Mouse (Mus musculus): ENCODE data around the gene Klhl26. TPM values are rescaled to one million over a fixed set of nuclear protein-coding genes. Genes with fewer than 3 reads are reported as not detected.

Gene Klhl26
- polyA plus RNA-seq, 1 experiment from 2014 or later, result 9.2 TPM

- Histone ChIP-seq H3K9ac (ENCODE audit: low read depth, low read length) (no peak overlapping the region), H3K36me3 (ENCODE audit: control insufficient read depth, insufficient read depth, low read length) (peaks cover 10% of the 10 kb centered on the region), H3K4me3 (ENCODE audit: low read depth, low read length) (no peak overlapping the region; the same call in 1 of the 2 replicates), H3K27me3 (ENCODE audit: control insufficient read depth, insufficient read depth, low read length) (peaks cover 49% of the 10 kb centered on the region), H3K4me1 (ENCODE audit: control insufficient read depth, insufficient read depth, low read length) (peaks cover 37% of the 10 kb centered on the region), H3K4me2 (no peak overlapping the region; the same call in 1 of the 2 replicates), H3K27ac (ENCODE audit: low read depth, low read length) (no peak overlapping the region), H3K9me3 (replicated peaks; ENCODE audit: control insufficient read depth, low read length) (no peaks in the 10 kb centered on the region)
- WGBS (ENCODE audit: insufficient replicate concordance), result 57% methylated on average over 16 of the region's 16 CpGs
- no peak for ATAC-seq (replicated peaks; ENCODE audit: insufficient number of reproducible peaks, low FRiP score, low TSS enrichment)
Measured at GRCm38 (mm10) chr8:70504291-70504716, 27.5 kb upstream of the Klhl26 start.

- Histone ChIP-seq H3K4me3 (ENCODE audit: low read depth, low read length) (no peak overlapping the region), H3K9ac (ENCODE audit: low read depth, low read length) (no peak overlapping the region), H3K9me3 (replicated peaks; ENCODE audit: control insufficient read depth, low read length) (no peaks in the 10 kb centered on the region), H3K36me3 (ENCODE audit: control insufficient read depth, insufficient read depth, low read length) (peaks cover 4% of the 10 kb centered on the region), H3K27ac (ENCODE audit: low read depth, low read length) (no peak overlapping the region), H3K27me3 (ENCODE audit: control insufficient read depth, insufficient read depth, low read length) (peaks cover 60% of the 10 kb centered on the region), H3K4me1 (ENCODE audit: control insufficient read depth, insufficient read depth, low read length) (peaks cover 29% of the 10 kb centered on the region), H3K4me2 (peak overlapping the region; percentile 15; the same call in 1 of the 2 replicates)
- 14% methylated on average over 46 of the region's 46 CpGs for WGBS (ENCODE audit: insufficient replicate concordance)
- ATAC-seq (replicated peaks; ENCODE audit: insufficient number of reproducible peaks, low FRiP score, low TSS enrichment), result 0 out of 2 replicates have a peak, but pooled peaks have one; percentile 13
Measured at GRCm38 (mm10) chr8:70503062-70503750, 26.4 kb upstream of the Klhl26 start.

GRCm38 (mm10) chr8:70502540-70502939 lies 25.8 kb upstream of the Klhl26 start:
- Histone ChIP-seq H3K4me2 (peak overlapping the region; percentile 52), H3K27me3 (ENCODE audit: control insufficient read depth, insufficient read depth, low read length) (peaks cover 65% of the 10 kb centered on the region), H3K9me3 (replicated peaks; ENCODE audit: control insufficient read depth, low read length) (no peaks in the 10 kb centered on the region), H3K9ac (ENCODE audit: low read depth, low read length) (0 out of 2 replicates have a peak overlapping the region, but pooled peaks have one; percentile 43), H3K27ac (ENCODE audit: low read depth, low read length) (no peak overlapping the region), H3K4me1 (ENCODE audit: control insufficient read depth, insufficient read depth, low read length) (peaks cover 29% of the 10 kb centered on the region), H3K4me3 (ENCODE audit: low read depth, low read length) (peak overlapping the region; percentile 19), H3K36me3 (ENCODE audit: control insufficient read depth, insufficient read depth, low read length) (no peaks in the 10 kb centered on the region)
- WGBS (ENCODE audit: insufficient replicate concordance), result 25% methylated on average over 12 of the region's 12 CpGs
- no peak for ATAC-seq (replicated peaks; ENCODE audit: insufficient number of reproducible peaks, low FRiP score, low TSS enrichment)

- WGBS (ENCODE audit: insufficient replicate concordance), result 14% methylated on average over 23 of the region's 23 CpGs
- no peak for ATAC-seq (replicated peaks; ENCODE audit: insufficient number of reproducible peaks, low FRiP score, low TSS enrichment)
- H3K4me3 ChIP-seq (ENCODE audit: low read depth, low read length), result peak overlapping the region; percentile 19
Measured at GRCm38 (mm10) chr8:70501820-70502529, 25.2 kb upstream of the Klhl26 start.

GRCm38 (mm10) chr8:70500386-70501301 lies 23.9 kb upstream of the Klhl26 start:
- H3K27me3 ChIP-seq (ENCODE audit: control insufficient read depth, insufficient read depth, low read length), result peaks cover 81% of the 10 kb centered on the region
- H3K4me2 ChIP-seq, result peak overlapping the region; percentile 44
- no peak overlapping the region for H3K27ac ChIP-seq (ENCODE audit: low read depth, low read length)
- no peaks in the 10 kb centered on the region for H3K36me3 ChIP-seq (ENCODE audit: control insufficient read depth, insufficient read depth, low read length)
- H3K4me3 ChIP-seq (ENCODE audit: low read depth, low read length), result peak overlapping the region; percentile 12; the same call in 1 of the 2 replicates
- 8% methylated on average over 35 of the region's 39 CpGs for WGBS (ENCODE audit: insufficient replicate concordance)
- H3K9me3 ChIP-seq (replicated peaks; ENCODE audit: control insufficient read depth, low read length), result no peaks in the 10 kb centered on the region
- no peak for ATAC-seq (replicated peaks; ENCODE audit: insufficient number of reproducible peaks, low FRiP score, low TSS enrichment)
- H3K4me1 ChIP-seq (ENCODE audit: control insufficient read depth, insufficient read depth, low read length), result peaks cover 25% of the 10 kb centered on the region
- H3K9ac ChIP-seq (ENCODE audit: low read depth, low read length), result no peak overlapping the region; the same call in 1 of the 2 replicates

More at GRCm38 (mm10) chr8:70501820-70502529, 25.2 kb upstream of the Klhl26 start:
- Histone ChIP-seq H3K27me3 (ENCODE audit: control insufficient read depth, insufficient read depth, low read length) (peaks cover 68% of the 10 kb centered on the region), H3K9me3 (replicated peaks; ENCODE audit: control insufficient read depth, low read length) (no peaks in the 10 kb centered on the region), H3K27ac (ENCODE audit: low read depth, low read length) (no peak overlapping the region), H3K36me3 (ENCODE audit: control insufficient read depth, insufficient read depth, low read length) (no peaks in the 10 kb centered on the region), H3K9ac (ENCODE audit: low read depth, low read length) (peak overlapping the region; percentile 43; the same call in 1 of the 2 replicates), H3K4me1 (ENCODE audit: control insufficient read depth, insufficient read depth, low read length) (peaks cover 29% of the 10 kb centered on the region), H3K4me2 (peak overlapping the region; percentile 52)

- Histone ChIP-seq H3K36me3 (ENCODE audit: control insufficient read depth, insufficient read depth, low read length) (no peaks in the 10 kb centered on the region), H3K9ac (ENCODE audit: low read depth, low read length) (0 out of 2 replicates have a peak overlapping the region, but pooled peaks have one; percentile 43), H3K9me3 (replicated peaks; ENCODE audit: control insufficient read depth, low read length) (no peaks in the 10 kb centered on the region), H3K4me1 (ENCODE audit: control insufficient read depth, insufficient read depth, low read length) (peaks cover 30% of the 10 kb centered on the region), H3K27me3 (ENCODE audit: control insufficient read depth, insufficient read depth, low read length) (peaks cover 96% of the 10 kb centered on the region), H3K4me3 (ENCODE audit: low read depth, low read length) (peak overlapping the region; percentile 18), H3K27ac (ENCODE audit: low read depth, low read length) (no peak overlapping the region), H3K4me2 (peak overlapping the region; percentile 19)
- ATAC-seq (replicated peaks; ENCODE audit: insufficient number of reproducible peaks, low FRiP score, low TSS enrichment), result no peak
- 8% methylated on average over 11 of the region's 12 CpGs for WGBS (ENCODE audit: insufficient replicate concordance)
Measured at GRCm38 (mm10) chr8:70495771-70496062, 18.9 kb upstream of the Klhl26 start.

- peaks cover 96% of the 10 kb centered on the region for H3K27me3 ChIP-seq (ENCODE audit: control insufficient read depth, insufficient read depth, low read length)
- H3K27ac ChIP-seq (ENCODE audit: low read depth, low read length), result no peak overlapping the region
- H3K4me2 ChIP-seq, result peak overlapping the region; percentile 19
- H3K9me3 ChIP-seq (replicated peaks; ENCODE audit: control insufficient read depth, low read length), result no peaks in the 10 kb centered on the region
- ATAC-seq (replicated peaks; ENCODE audit: insufficient number of reproducible peaks, low FRiP score, low TSS enrichment), result no peak
- H3K4me1 ChIP-seq (ENCODE audit: control insufficient read depth, insufficient read depth, low read length), result peaks cover 29% of the 10 kb centered on the region
- WGBS (ENCODE audit: insufficient replicate concordance), result 2% methylated on average over 21 of the region's 21 CpGs
- H3K9ac ChIP-seq (ENCODE audit: low read depth, low read length), result 0 out of 2 replicates have a peak overlapping the region, but pooled peaks have one; percentile 43
- H3K4me3 ChIP-seq (ENCODE audit: low read depth, low read length), result peak overlapping the region; percentile 18
- no peaks in the 10 kb centered on the region for H3K36me3 ChIP-seq (ENCODE audit: control insufficient read depth, insufficient read depth, low read length)
Measured at GRCm38 (mm10) chr8:70495001-70495770, 18.4 kb upstream of the Klhl26 start.

Measured in heart, embryonic 11.5 days (tissue).